Mouse (Mus musculus) forebrain, embryonic 12.5 days (tissue): Measurements from ENCODE around the gene Trem2. TPM values are rescaled to one million over a fixed set of nuclear protein-coding genes. Genes with fewer than 3 reads are reported as not detected.

Experiments
- ATAC-seq: fragments of 200-750 bp; cut with Nextera tagmentation; 2 replicates; pipeline ENCODE4 v1.8.0; 2017; ENCODE audit warnings: moderate TSS enrichment; ENCODE audit not compliant: low FRiP score
- H3K27ac ChIP-seq: fragments of 300-500 bp; sonication (generic); 2 replicates; pipeline ENCODE4 v1.5.1; 2016; ENCODE audit warnings: mild to moderate bottlenecking
- H3K27me3 ChIP-seq: fragments of 300-500 bp; sonication (generic); 2 replicates; pipeline ENCODE4 v1.6.1; 2016; ENCODE audit warnings: mild to moderate bottlenecking
- H3K36me3 ChIP-seq: fragments of 300-500 bp; sonication (generic); replicated peaks from 2 replicates; pipeline ENCODE4 v1.6.1; 2016; ENCODE audit warnings: mild to moderate bottlenecking
- H3K4me1 ChIP-seq: fragments of 300-500 bp; sonication (generic); 2 replicates; pipeline ENCODE4 v1.6.1; 2016
- H3K4me2 ChIP-seq: fragments of 300-500 bp; sonication (generic); 2 replicates; pipeline ENCODE4 v1.6.1; 2016; ENCODE audit warnings: mild to moderate bottlenecking, moderate library complexity
- H3K4me3 ChIP-seq: fragments of 300-500 bp; sonication (generic); replicated peaks from 2 replicates; pipeline ENCODE4 v1.5.1; 2016; ENCODE audit warnings: mild to moderate bottlenecking
- H3K9ac ChIP-seq: fragments of 300-500 bp; sonication (generic); 2 replicates; pipeline ENCODE4 v1.6.1; 2016; ENCODE audit warnings: mild to moderate bottlenecking
- H3K9me3 ChIP-seq: fragments of 300-500 bp; sonication (generic); 2 replicates; pipeline ENCODE4 v1.6.1; 2016
- WGBS: fragments of 180-500 bp; shearing (Covaris S2); methylation state at CpG from one replicate; pipeline ENCODE4 v1.1.7; 2016; 5-methylcytosine and 5-hydroxymethylcytosine counted together
- polyA plus RNA-seq: library from polyadenylated mRNA; unstranded; fragments of >200 nt; fragmentation: Nextera tagmentation; extraction: Ambion mirVana; gene quantifications from 2 replicates; pipeline ENCODE4 v1.2.1, GENCODE M21; 2016

The Trem2 gene
- polyA plus RNA-seq, 1 experiment from 2014 or later = 2.4 TPM

GRCm38 (mm10) chr17:48357892-48358291 lies 11.7 kb downstream of the Trem2 start:
- no peak for ATAC-seq
- Histone ChIP-seq H3K4me1 (no peaks in the 10 kb centered on the region), H3K9me3 (no peaks in the 10 kb centered on the region), H3K27me3 (no peaks in the 10 kb centered on the region), H3K36me3 (no peaks in the 10 kb centered on the region), H3K9ac (no peak overlapping the region), H3K27ac (no peak overlapping the region), H3K4me2 (no peak overlapping the region), H3K4me3 (no peak overlapping the region)
- 55% methylated on average over 2 of the region's 2 CpGs for WGBS

DNA sequence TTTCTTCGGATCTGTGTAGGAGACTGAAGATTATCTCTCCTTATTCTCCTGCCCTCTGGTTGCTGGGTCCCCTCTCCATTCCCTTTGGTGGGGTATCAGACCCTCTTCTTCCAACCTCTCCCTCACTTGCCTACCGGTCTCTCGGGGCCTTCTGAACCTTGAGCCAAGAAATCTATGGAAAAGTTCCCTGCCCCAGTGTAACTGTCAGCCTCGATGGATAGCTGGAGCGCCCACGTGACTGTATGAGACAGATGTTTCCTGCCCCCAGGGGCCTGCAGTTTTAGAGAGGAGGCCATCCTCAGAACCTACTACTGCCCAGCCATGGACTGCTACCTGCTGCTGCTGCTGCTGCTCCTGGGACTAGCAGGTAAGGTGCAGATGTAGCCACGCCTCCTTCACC lies 13.4 kb downstream of the Trem2 start, which contains the start of gene Treml1:
Treml1 (plus strand) TSS at position 301 of the 400 bp plus-strand sequence.
- H3K4me1 ChIP-seq = no peaks in the 10 kb centered on the region
- H3K4me3 ChIP-seq = no peak within 1 kb of the TSS
- H3K9me3 ChIP-seq = no peaks in the 10 kb centered on the region
- H3K36me3 ChIP-seq = no peaks in the 10 kb centered on the region
- H3K9ac ChIP-seq = no peak within 1 kb of the TSS
- no peak within 1 kb of the TSS for H3K4me2 ChIP-seq
- WGBS = 89% methylated on average over 7 of the region's 7 CpGs
- no peak for ATAC-seq
- no peak within 1 kb of the TSS for H3K27ac ChIP-seq
- H3K27me3 ChIP-seq = no peaks in the 10 kb centered on the region

- Histone ChIP-seq H3K27me3 (no peaks in the 10 kb centered on the region), H3K4me2 (no peak overlapping the region), H3K27ac (no peak overlapping the region), H3K9ac (no peak overlapping the region), H3K4me1 (no peaks in the 10 kb centered on the region), H3K4me3 (no peak overlapping the region), H3K36me3 (no peaks in the 10 kb centered on the region), H3K9me3 (no peaks in the 10 kb centered on the region)
- ATAC-seq = no peak
- 96% methylated on average over 4 of the region's 4 CpGs for WGBS
Measured at GRCm38 (mm10) chr17:48360462-48360861, 14.3 kb downstream of the Trem2 start.

GRCm38 (mm10) chr17:48362346-48362745 lies 16.1 kb downstream of the Trem2 start:
- Histone ChIP-seq H3K4me1 (0 out of 2 replicates have a peak, but pooled peaks cover 2% of the 10 kb centered on the region), H3K9me3 (no peaks in the 10 kb centered on the region), H3K4me2 (no peak overlapping the region), H3K27me3 (no peaks in the 10 kb centered on the region), H3K4me3 (no peak overlapping the region), H3K27ac (no peak overlapping the region), H3K36me3 (no peaks in the 10 kb centered on the region), H3K9ac (no peak overlapping the region)
- WGBS = 81% methylated on average over 3 of the region's 3 CpGs
- ATAC-seq = no peak

GRCm38 (mm10) chr17:48362966-48363365 lies 16.8 kb downstream of the Trem2 start:
- 92% methylated on average over 8 of the region's 8 CpGs for WGBS
- no peaks in the 10 kb centered on the region for H3K27me3 ChIP-seq
- H3K4me2 ChIP-seq = no peak overlapping the region
- no peaks in the 10 kb centered on the region for H3K9me3 ChIP-seq
- H3K27ac ChIP-seq = no peak overlapping the region
- H3K9ac ChIP-seq = no peak overlapping the region
- H3K4me1 ChIP-seq = 0 out of 2 replicates have a peak, but pooled peaks cover 2% of the 10 kb centered on the region
- no peak for ATAC-seq
- no peak overlapping the region for H3K4me3 ChIP-seq
- H3K36me3 ChIP-seq = no peaks in the 10 kb centered on the region

DNA sequence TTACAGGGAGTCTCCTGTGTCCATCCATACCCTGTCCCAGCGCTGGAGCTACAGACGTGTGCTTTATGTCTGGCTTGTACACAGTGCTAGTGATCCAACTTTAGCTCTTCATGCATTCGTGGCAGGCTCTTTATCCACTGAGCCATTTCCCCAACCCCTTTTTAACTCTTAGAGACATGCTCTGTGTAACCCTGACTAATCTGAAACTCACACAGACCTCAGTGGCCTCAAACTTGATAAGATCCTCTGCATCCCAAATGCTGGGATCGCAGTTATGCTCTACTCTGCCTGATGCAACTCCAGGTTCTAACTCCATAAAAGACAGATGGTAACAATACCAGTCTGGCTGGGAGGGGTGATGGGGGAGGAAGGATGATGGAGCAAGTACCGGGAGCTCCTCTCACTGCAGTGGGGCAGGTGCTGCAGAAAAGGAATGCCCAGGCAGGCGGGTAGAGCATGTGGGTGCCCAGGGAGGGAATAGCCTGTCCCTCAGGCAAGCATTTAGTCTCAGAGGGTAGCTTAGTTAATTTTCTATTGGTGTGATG lies 17.3 kb downstream of the Trem2 start:
- 84% methylated on average over 6 of the region's 6 CpGs for WGBS
- Histone ChIP-seq H3K4me3 (no peak overlapping the region), H3K36me3 (no peaks in the 10 kb centered on the region), H3K27me3 (no peaks in the 10 kb centered on the region), H3K9me3 (no peaks in the 10 kb centered on the region), H3K4me1 (0 out of 2 replicates have a peak, but pooled peaks cover 2% of the 10 kb centered on the region), H3K9ac (no peak overlapping the region), H3K4me2 (no peak overlapping the region), H3K27ac (no peak overlapping the region)
- ATAC-seq = no peak

GRCm38 (mm10) chr17:48365511-48366155 lies 19.4 kb downstream of the Trem2 start:
- Histone ChIP-seq H3K27ac (no peak overlapping the region), H3K36me3 (no peaks in the 10 kb centered on the region), H3K9ac (no peak overlapping the region), H3K9me3 (no peaks in the 10 kb centered on the region), H3K4me1 (0 out of 2 replicates have a peak, but pooled peaks cover 2% of the 10 kb centered on the region), H3K4me2 (no peak overlapping the region), H3K27me3 (no peaks in the 10 kb centered on the region), H3K4me3 (no peak overlapping the region)
- ATAC-seq = no peak
- 69% methylated on average over 9 of the region's 9 CpGs for WGBS

DNA sequence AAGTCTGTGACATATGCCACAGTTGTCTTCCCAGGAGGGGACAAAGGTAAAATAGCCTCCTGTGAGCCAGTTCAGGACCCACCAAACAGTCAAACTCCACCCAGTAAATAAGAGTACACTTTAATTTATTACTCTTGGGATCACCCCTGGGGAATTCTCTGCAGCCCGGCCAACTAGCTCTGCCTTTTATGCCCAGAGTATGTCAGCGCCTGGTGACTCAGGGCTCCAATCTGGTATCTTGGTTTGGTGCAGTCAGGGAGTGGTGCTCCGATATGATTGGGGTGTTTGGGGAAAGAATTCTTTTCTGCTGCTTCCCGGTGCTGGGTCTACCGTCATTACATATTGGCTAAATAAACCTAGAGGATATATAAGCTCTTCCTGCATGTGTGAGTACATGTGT lies 20.6 kb downstream of the Trem2 start:
- H3K27me3 ChIP-seq = no peaks in the 10 kb centered on the region
- no peak for ATAC-seq
- H3K4me3 ChIP-seq = no peak overlapping the region
- no peaks in the 10 kb centered on the region for H3K9me3 ChIP-seq
- H3K36me3 ChIP-seq = no peaks in the 10 kb centered on the region
- H3K4me1 ChIP-seq = 0 out of 2 replicates have a peak, but pooled peaks cover 2% of the 10 kb centered on the region
- H3K9ac ChIP-seq = no peak overlapping the region
- H3K27ac ChIP-seq = no peak overlapping the region
- H3K4me2 ChIP-seq = no peak overlapping the region
- 92% methylated on average over 5 of the region's 5 CpGs for WGBS

GRCm38 (mm10) chr17:48371621-48372020 lies 25.4 kb downstream of the Trem2 start:
- no peak for ATAC-seq
- H3K27me3 ChIP-seq = no peaks in the 10 kb centered on the region
- H3K4me2 ChIP-seq = no peak overlapping the region
- no peaks in the 10 kb centered on the region for H3K36me3 ChIP-seq
- H3K4me3 ChIP-seq = no peak overlapping the region
- H3K9me3 ChIP-seq = 0 out of 2 replicates have a peak, but pooled peaks cover 3% of the 10 kb centered on the region
- H3K4me1 ChIP-seq = no peaks in the 10 kb centered on the region
- no peak overlapping the region for H3K27ac ChIP-seq
- no peak overlapping the region for H3K9ac ChIP-seq

- no peak for ATAC-seq
- Histone ChIP-seq H3K4me3 (no peak overlapping the region), H3K4me2 (no peak overlapping the region), H3K9me3 (0 out of 2 replicates have a peak, but pooled peaks cover 3% of the 10 kb centered on the region), H3K9ac (no peak overlapping the region), H3K36me3 (no peaks in the 10 kb centered on the region), H3K4me1 (no peaks in the 10 kb centered on the region), H3K27ac (no peak overlapping the region), H3K27me3 (no peaks in the 10 kb centered on the region)
- WGBS = 82% methylated on average over 8 of the region's 8 CpGs
Measured at GRCm38 (mm10) chr17:48372987-48373386, 26.8 kb downstream of the Trem2 start.

- ATAC-seq = no peak
- no peak overlapping the region for H3K9ac ChIP-seq
Measured at GRCm38 (mm10) chr17:48376102-48376501, 29.9 kb downstream of the Trem2 start.

DNA sequence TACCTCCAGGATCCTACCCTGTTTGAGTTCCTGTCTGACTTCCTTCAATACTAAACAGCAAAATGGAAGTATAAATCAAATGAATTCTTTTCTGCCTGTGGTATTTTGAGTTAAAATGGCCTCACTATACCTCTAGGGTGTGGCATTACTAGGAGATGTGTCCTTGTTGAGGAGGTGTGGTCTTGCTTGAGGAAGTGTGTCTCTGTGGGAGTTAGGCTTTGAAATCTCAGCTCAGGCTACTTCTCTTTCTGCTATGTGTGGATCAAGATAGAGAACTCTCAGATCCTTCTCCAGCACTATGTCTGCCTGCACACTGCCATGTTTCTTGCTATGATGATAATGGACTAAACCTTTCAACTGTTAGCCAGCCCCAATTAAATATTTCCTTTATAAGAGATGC lies 32.8 kb downstream of the Trem2 start:
- Histone ChIP-seq H3K27ac (no peak overlapping the region), H3K9me3 (0 out of 2 replicates have a peak, but pooled peaks cover 3% of the 10 kb centered on the region), H3K4me3 (no peak overlapping the region), H3K9ac (no peak overlapping the region), H3K4me1 (no peaks in the 10 kb centered on the region), H3K36me3 (no peaks in the 10 kb centered on the region), H3K27me3 (no peaks in the 10 kb centered on the region), H3K4me2 (no peak overlapping the region)
- no peak for ATAC-seq

More at GRCm38 (mm10) chr17:48376102-48376501, 29.9 kb downstream of the Trem2 start:
- 95% methylated on average over 1 of the region's 1 CpGs for WGBS
- no peak overlapping the region for H3K27ac ChIP-seq
- H3K4me1 ChIP-seq = no peaks in the 10 kb centered on the region
- 0 out of 2 replicates have a peak, but pooled peaks cover 3% of the 10 kb centered on the region for H3K9me3 ChIP-seq
- H3K27me3 ChIP-seq = no peaks in the 10 kb centered on the region
- no peak overlapping the region for H3K4me2 ChIP-seq
- H3K4me3 ChIP-seq = no peak overlapping the region
- no peaks in the 10 kb centered on the region for H3K36me3 ChIP-seq
